13 mouse cellular contexts compared by ENCODE assay signal in genomic region chr12:84063228-84063627, GRCm38 (mm10). TPM values are rescaled to one million over a fixed set of nuclear protein-coding genes. Genes with fewer than 3 reads are reported as not detected.
DNase-seq lines count a peak whose midpoint lies in the region; TF ChIP-seq lines count a peak whose summit lies in the region.
"Had no signal": no experiment of that assay in that cellular context is flagged by ENCODE, and none has a peak within 500 bp of the region (broad histone marks: within the 10 kb centered on the region; RNA-seq: fewer than 3 reads in every experiment).

No protein-coding gene starts in this region.

- no peak overlapping the region for H3K27ac ChIP-seq in thymus, adult 2 months (ENCODE audit: control insufficient read depth, insufficient read depth, low read length)
- H3K27ac ChIP-seq: embryonic facial prominence, embryonic 12.5 days; heart, embryonic 10.5 days had no signal

- intact Hi-C loops in heart, postnatal 36 days (cut with DNase I), result loop anchor here (10.0 kb wide), 1 partner anchor 348 kb away; no protein-coding TSS in a partner anchor
- intact Hi-C loops in left cerebral cortex, postnatal 36 days (cut with DNase I), result no loop called here

- H3K4me3 ChIP-seq in thymus, adult 2 months (ENCODE audit: control insufficient read depth, insufficient read depth, low read length), result no peak overlapping the region
- H3K4me3 ChIP-seq: embryonic facial prominence, embryonic 12.5 days; heart, embryonic 10.5 days; megakaryocyte, embryonic 14.5 days had no signal

- no peaks in the 10 kb centered on the region for H3K36me3 ChIP-seq in thymus, adult 2 months (ENCODE audit: control insufficient read depth, insufficient read depth, low read length)
- H3K36me3 ChIP-seq: embryonic facial prominence, embryonic 12.5 days; heart, embryonic 10.5 days had no signal

- no peak for TF ChIP-seq POLR2A in thymus, adult 2 months (IDR thresholded peaks at IDR 0.05; ENCODE audit: control insufficient read depth, extremely low read depth, insufficient read depth, low read length, poor library complexity)

- peak; percentile 88 for DNase-seq in heart, adult 11 months
- no peak for DNase-seq in heart, postnatal 36 days
- DNase-seq in thymus, adult 2 months, result peak; percentile 18
- DNase-seq in thymus, postnatal 0 days (ENCODE audit: low spot score), result no peak
- peak; percentile 34 for DNase-seq in induced T-regulatory cell, adult 2 months (ENCODE audit: low read depth)
- DNase-seq in thymus, postnatal 4 days, result peak; percentile 59
- DNase-seq in cerebellum, adult 9-11 months, result no peak
- DNase-seq in left cerebral cortex, postnatal 36 days (ENCODE audit: low spot score in 2 of 2), result no peak
- DNase-seq: right cerebral cortex, adult 18-20 months had no signal

- TF ChIP-seq CTCF in thymus, adult 2 months (IDR thresholded peaks at IDR 0.05; ENCODE audit: borderline replicate concordance, control insufficient read depth, extremely low read depth, insufficient read depth, low read length, poor library complexity), result no peak

- no peaks in the 10 kb centered on the region for H3K27me3 ChIP-seq in thymus, adult 2 months (ENCODE audit: control insufficient read depth, insufficient read depth, low read length)

- 87% methylated on average over 5 of the region's 5 CpGs for WGBS in thymus, adult 2 months

- H3K4me1 ChIP-seq in thymus, adult 2 months (replicated peaks; ENCODE audit: control insufficient read depth, insufficient read depth, low read length), result peaks cover 10% of the 10 kb centered on the region
- H3K4me1 ChIP-seq: embryonic facial prominence, embryonic 12.5 days; heart, embryonic 10.5 days had no signal

RNA-seq across cellular contexts. Expression of gene Acot5, which starts 5.9 kb away (rescaled TPM):
- total RNA-seq in heart, postnatal 36 days (2021), result not detected
- polyA plus RNA-seq in thymus, adult 2 months (2012; rRNA removed), result 1.1 and 1.6 TPM in 2 replicates
- polyA plus RNA-seq in thymus, postnatal 0 days (2015; fragmentation: Nextera tagmentation; extraction: Ambion mirVana), result 1.8 and 1.9 TPM in 2 replicates
- total RNA-seq in left cerebral cortex, postnatal 36 days (2021), result 1 to 10 TPM; 4.9 to 6.2 TPM
- polyA plus RNA-seq: embryonic facial prominence, embryonic 12.5 days; heart, embryonic 10.5 days had no signal

RNA-seq across cellular contexts. Expression of gene Acot3, which starts 11.3 kb away (rescaled TPM):
- 1 to 10 TPM; 1.9 TPM for total RNA-seq in heart, postnatal 36 days (2021)
- not detected in 2 replicates for polyA plus RNA-seq in thymus, adult 2 months (2012; rRNA removed)
- polyA plus RNA-seq in thymus, postnatal 0 days (2015; fragmentation: Nextera tagmentation; extraction: Ambion mirVana), result not detected in 2 replicates
- 1 to 10 TPM; 3.2 to 3.6 TPM for total RNA-seq in left cerebral cortex, postnatal 36 days (2021)

RNA-seq across cellular contexts. Expression of gene Gm49366, which starts 24.5 kb away (rescaled TPM):
- under 1 TPM in 1 of 2 experiments, not detected in 1; 0.76 TPM for total RNA-seq in heart, postnatal 36 days (2021)
- not detected in 2 replicates for polyA plus RNA-seq in thymus, adult 2 months (2012; rRNA removed)
- not detected in 2 replicates for polyA plus RNA-seq in thymus, postnatal 0 days (2015; fragmentation: Nextera tagmentation; extraction: Ambion mirVana)
- not detected for total RNA-seq in left cerebral cortex, postnatal 36 days (2021)
- total RNA-seq: layer of hippocampus, postnatal 25 days had no signal
- polyA plus RNA-seq: embryonic facial prominence, embryonic 12.5 days; heart, embryonic 10.5 days had no signal

RNA-seq across cellular contexts. Expression of gene Acot4, which starts 25.0 kb away (rescaled TPM):
- 1 to 10 TPM; 1.2 to 1.3 TPM for total RNA-seq in heart, postnatal 36 days (2021)
- 0.65 and 0.66 TPM in 2 replicates for polyA plus RNA-seq in thymus, adult 2 months (2012; rRNA removed)
- polyA plus RNA-seq in thymus, postnatal 0 days (2015; fragmentation: Nextera tagmentation; extraction: Ambion mirVana), result 0.14 and 0.36 TPM in 2 replicates
- total RNA-seq in left cerebral cortex, postnatal 36 days (2021), result 1 to 10 TPM; 2.1 to 2.8 TPM

RNA-seq across cellular contexts. Expression of gene Acot6, which starts 37.2 kb away (rescaled TPM):
- total RNA-seq in heart, postnatal 36 days (2021), result 1 to 10 TPM; 1.7 to 3.3 TPM
- polyA plus RNA-seq in thymus, adult 2 months (2012; rRNA removed), result 1.5 and 1.6 TPM in 2 replicates
- 0.62 and 0.95 TPM in 2 replicates for polyA plus RNA-seq in thymus, postnatal 0 days (2015; fragmentation: Nextera tagmentation; extraction: Ambion mirVana)
- 1 to 10 TPM; 3.6 to 3.7 TPM for total RNA-seq in left cerebral cortex, postnatal 36 days (2021)

Comparison
In these comparisons a context has a peak if more than half of its experiments do, and no peak if none do; other contexts are left out.
1. DNase-seq: peak in heart, adult 11 months (single experiment), thymus, adult 2 months (single experiment), induced T-regulatory cell, adult 2 months (single experiment) and thymus, postnatal 4 days (single experiment); none in heart, postnatal 36 days (0 of 2), thymus, postnatal 0 days (single experiment), cerebellum, adult 9-11 months (single experiment) and left cerebral cortex, postnatal 36 days (0 of 2).
2. RNA of gene Acot5, which starts 5.9 kb away (total RNA-seq): 4.9 to 6.2 TPM in left cerebral cortex, postnatal 36 days; not detected in heart, postnatal 36 days; every median in the first group is over 4 times any median in the second.